ENCODE assay signal across 8 mouse cellular contexts in genomic region chr12:112877073-112877576, GRCm38 (mm10). TPM values are rescaled to one million over a fixed set of nuclear protein-coding genes. Genes with fewer than 3 reads are reported as not detected.
DNase-seq lines count a peak whose midpoint lies in the region; ATAC-seq lines count a peak whose summit lies in the region.

No protein-coding gene starts in this region.

- peak overlapping the region; percentile 52 for H3K4me3 ChIP-seq in heart, embryonic 13.5 days
- H3K4me3 ChIP-seq in brown adipose tissue, adult 24 weeks (ENCODE audit: insufficient read depth, low read depth, low read length): peak overlapping the region; percentile 17; the same call in 1 of the 2 replicates
- H3K4me3 ChIP-seq in hindbrain, embryonic 12.5 days: peak overlapping the region; percentile 35
- peak overlapping the region; percentile 36 for H3K4me3 ChIP-seq in midbrain, embryonic 12.5 days

- no peaks in the 10 kb centered on the region for H3K9me3 ChIP-seq in heart, embryonic 13.5 days
- no peaks in the 10 kb centered on the region for H3K9me3 ChIP-seq in hindbrain, embryonic 12.5 days (replicated peaks)
- no peaks in the 10 kb centered on the region for H3K9me3 ChIP-seq in midbrain, embryonic 12.5 days

- no peak overlapping the region for H3K27ac ChIP-seq in heart, embryonic 13.5 days (replicated peaks)
- H3K27ac ChIP-seq in brown adipose tissue, adult 24 weeks (replicated peaks; ENCODE audit: low read depth, low read length): no peak overlapping the region
- H3K27ac ChIP-seq in hindbrain, embryonic 12.5 days: no peak overlapping the region
- no peak overlapping the region for H3K27ac ChIP-seq in midbrain, embryonic 12.5 days (replicated peaks)

- H3K27me3 ChIP-seq in heart, embryonic 13.5 days (replicated peaks): peaks cover 92% of the 10 kb centered on the region
- peaks cover 81% of the 10 kb centered on the region for H3K27me3 ChIP-seq in hindbrain, embryonic 12.5 days
- H3K27me3 ChIP-seq in midbrain, embryonic 12.5 days: peaks cover 85% of the 10 kb centered on the region

- intact Hi-C loops in gastrocnemius, postnatal 14 days (cut with DNase I; ENCODE audit: low total_unique reads): loop anchor here (5.0 kb wide), 1 partner anchor 70 kb away; no protein-coding TSS in a partner anchor

- H3K9ac ChIP-seq in heart, embryonic 13.5 days: peak overlapping the region; percentile 73
- peak overlapping the region; percentile 54 for H3K9ac ChIP-seq in hindbrain, embryonic 12.5 days
- H3K9ac ChIP-seq in midbrain, embryonic 12.5 days (replicated peaks): no peak overlapping the region

- 3% methylated on average over 17 of the region's 17 CpGs for WGBS in heart, embryonic 13.5 days
- 10% methylated on average over 17 of the region's 17 CpGs for WGBS in hindbrain, embryonic 12.5 days
- 5% methylated on average over 17 of the region's 17 CpGs for WGBS in midbrain, embryonic 12.5 days

- peak overlapping the region; percentile 82 for H3K4me2 ChIP-seq in heart, embryonic 13.5 days
- H3K4me2 ChIP-seq in hindbrain, embryonic 12.5 days (replicated peaks): peak overlapping the region; percentile 64
- peak overlapping the region; percentile 54 for H3K4me2 ChIP-seq in midbrain, embryonic 12.5 days (replicated peaks)

- no peak for ATAC-seq in heart, embryonic 13.5 days (ENCODE audit: extremely low read depth, insufficient number of reproducible peaks, low FRiP score, low TSS enrichment)
- no peak for ATAC-seq in hindbrain, embryonic 12.5 days (ENCODE audit: low FRiP score)
- no peak for ATAC-seq in midbrain, embryonic 12.5 days (ENCODE audit: low FRiP score, low read depth)
- ATAC-seq in activated CD4-positive, CD25-positive, alpha-beta regulatory T cell, adult 4 months: no peak

- DNase-seq in heart, adult 9 months (ENCODE audit: low spot score in 2 of 2): no peak
- no peak for DNase-seq in gastrocnemius, postnatal 14 days
- DNase-seq in urinary bladder, postnatal 25 days (ENCODE audit: low spot score): no peak

- H3K36me3 ChIP-seq in heart, embryonic 13.5 days: no peaks in the 10 kb centered on the region
- H3K36me3 ChIP-seq in hindbrain, embryonic 12.5 days: no peaks in the 10 kb centered on the region
- H3K36me3 ChIP-seq in midbrain, embryonic 12.5 days: no peaks in the 10 kb centered on the region

- peaks cover 36% of the 10 kb centered on the region for H3K4me1 ChIP-seq in heart, embryonic 13.5 days
- peaks cover 12% of the 10 kb centered on the region for H3K4me1 ChIP-seq in brown adipose tissue, adult 24 weeks (ENCODE audit: control insufficient read depth, insufficient read depth, insufficient read length, low read length)
- peaks cover 26% of the 10 kb centered on the region for H3K4me1 ChIP-seq in hindbrain, embryonic 12.5 days
- peaks cover 23% of the 10 kb centered on the region for H3K4me1 ChIP-seq in midbrain, embryonic 12.5 days

RNA-seq across cellular contexts. Expression of gene Gpr132, which starts 9.1 kb away (rescaled TPM):
- 0.08 and 0.16 TPM in 2 replicates for polyA plus RNA-seq in heart, embryonic 13.5 days (2015; fragmentation: Nextera tagmentation; extraction: Ambion mirVana)
- polyA plus RNA-seq in brown adipose tissue, adult 24 weeks (2012; ENCODE audit: insufficient read depth, insufficient read length, missing spikeins): not detected in 2 replicates
- not detected in 2 replicates for polyA plus RNA-seq in hindbrain, embryonic 12.5 days (2016; fragmentation: Nextera tagmentation; extraction: Ambion mirVana)
- polyA plus RNA-seq in midbrain, embryonic 12.5 days (2016; fragmentation: Nextera tagmentation; extraction: Ambion mirVana): not detected in 2 replicates
- total RNA-seq in gastrocnemius, postnatal 14 days (2021): under 1 TPM in 1 of 2 experiments, not detected in 1; 0.10 TPM
- polyA plus RNA-seq in activated CD4-positive, CD25-positive, alpha-beta regulatory T cell, adult 4 months (2017; shearing (Covaris generic)): 10 to 100 TPM; 65.9 to 77.3 TPM

RNA-seq across cellular contexts. Expression of gene Cdca4, which starts 47.9 kb away (rescaled TPM):
- 49.1 and 49.3 TPM in 2 replicates for polyA plus RNA-seq in heart, embryonic 13.5 days (2015; fragmentation: Nextera tagmentation; extraction: Ambion mirVana)
- 3.1 and 5.5 TPM in 2 replicates for polyA plus RNA-seq in brown adipose tissue, adult 24 weeks (2012; ENCODE audit: insufficient read depth, insufficient read length, missing spikeins)
- 101 TPM in 2 replicates for polyA plus RNA-seq in hindbrain, embryonic 12.5 days (2016; fragmentation: Nextera tagmentation; extraction: Ambion mirVana)
- polyA plus RNA-seq in midbrain, embryonic 12.5 days (2016; fragmentation: Nextera tagmentation; extraction: Ambion mirVana): 124 and 132 TPM in 2 replicates
- total RNA-seq in gastrocnemius, postnatal 14 days (2021): 1 to 10 TPM; 4.3 to 5.8 TPM
- 10 to 100 TPM; 63.6 to 87.5 TPM for polyA plus RNA-seq in activated CD4-positive, CD25-positive, alpha-beta regulatory T cell, adult 4 months (2017; shearing (Covaris generic))

RNA-seq across cellular contexts. Expression of gene Jag2, which starts 52.5 kb away (rescaled TPM):
- 2.5 and 2.7 TPM in 2 replicates for polyA plus RNA-seq in heart, embryonic 13.5 days (2015; fragmentation: Nextera tagmentation; extraction: Ambion mirVana)
- 2.2 and 3.2 TPM in 2 replicates for polyA plus RNA-seq in brown adipose tissue, adult 24 weeks (2012; ENCODE audit: insufficient read depth, insufficient read length, missing spikeins)
- polyA plus RNA-seq in hindbrain, embryonic 12.5 days (2016; fragmentation: Nextera tagmentation; extraction: Ambion mirVana): 9.4 and 10.3 TPM in 2 replicates
- 5.8 and 7.5 TPM in 2 replicates for polyA plus RNA-seq in midbrain, embryonic 12.5 days (2016; fragmentation: Nextera tagmentation; extraction: Ambion mirVana)
- total RNA-seq in gastrocnemius, postnatal 14 days (2021): 10 to 100 TPM; 24.2 to 25.5 TPM
- polyA plus RNA-seq in activated CD4-positive, CD25-positive, alpha-beta regulatory T cell, adult 4 months (2017; shearing (Covaris generic)): under 1 TPM in 1 of 2 experiments, not detected in 1; 0.74 TPM

Comparison
In these comparisons a context has a peak if more than half of its experiments do, and no peak if none do; other contexts are left out.
1. RNA of gene Gpr132, which starts 9.1 kb away (polyA plus RNA-seq): 65.9 to 77.3 TPM in activated CD4-positive, CD25-positive, alpha-beta regulatory T cell, adult 4 months; not detected in brown adipose tissue, adult 24 weeks, 0.08 to 0.16 TPM in heart, embryonic 13.5 days, not detected in midbrain, embryonic 12.5 days and not detected in hindbrain, embryonic 12.5 days; every median in the first group is over 10 times any median in the second.
2. Peak in every context shown above with its lines, with median percentiles within 50 percentile points of each other: H3K4me2 ChIP-seq and H3K4me3 ChIP-seq.